Mouse (Mus musculus) v-Abl transformed pro-B cells (cell line): ENCODE results near the gene Akain1.

Source experiments
- in situ Hi-C, 2 experiments: fragments of 400-800 bp; cut with MboI; formaldehyde crosslinking; loops; one replicate each; pipeline ENCODE4 v1.15.1; 2025; ENCODE audit not compliant: unreplicated experiment in 2 of 2

Akain1 gene

GRCm38 (mm10) chr17:69475423-69475822 lies 36.3 kb downstream of the Akain1 start:
- in situ Hi-C loops: no loop called here

GRCm38 (mm10) chr17:69477526-69477925 lies 38.4 kb downstream of the Akain1 start:
- in situ Hi-C loops: no loop called here

- in situ Hi-C loops: no loop called here
These were observed 40.1 kb downstream of the Akain1 start for GRCm38 (mm10) chr17:69479261-69479660.

- in situ Hi-C loops: no loop called here
These were observed 48.0 kb downstream of the Akain1 start for GRCm38 (mm10) chr17:69487116-69487515.

GRCm38 (mm10) chr17:69487884-69488283 lies 48.8 kb downstream of the Akain1 start:
- in situ Hi-C loops: no loop called here

GRCm38 (mm10) chr17:69488826-69489225 lies 49.7 kb downstream of the Akain1 start:
- in situ Hi-C loops: no loop called here

- in situ Hi-C loops: no loop called here
These were observed 53.2 kb downstream of the Akain1 start for GRCm38 (mm10) chr17:69492368-69492767.

- in situ Hi-C loops: no loop called here
These were observed 56.4 kb downstream of the Akain1 start for GRCm38 (mm10) chr17:69495531-69495930.

- in situ Hi-C loops: no loop called here
These were observed 57.0 kb downstream of the Akain1 start for GRCm38 (mm10) chr17:69496125-69496524.

- in situ Hi-C loops: no loop called here
These were observed 58.2 kb downstream of the Akain1 start for GRCm38 (mm10) chr17:69497315-69497714.

- in situ Hi-C loops: no loop called here
These were observed 59.8 kb downstream of the Akain1 start for GRCm38 (mm10) chr17:69498913-69499312.

- in situ Hi-C loops: no loop called here
These were observed 60.3 kb downstream of the Akain1 start for GRCm38 (mm10) chr17:69499441-69499840.

GRCm38 (mm10) chr17:69506070-69506469 lies 66.9 kb downstream of the Akain1 start:
- in situ Hi-C loops: no loop called here

GRCm38 (mm10) chr17:69516344-69516907 lies 77.3 kb downstream of the Akain1 start:
- in situ Hi-C loops: no loop called here

GRCm38 (mm10) chr17:69531472-69531871 lies 92.3 kb downstream of the Akain1 start:
- in situ Hi-C loops: no loop called here
